Mouse (Mus musculus): ENCODE data around the gene Per3. TPM values are rescaled to one million over a fixed set of nuclear protein-coding genes. Genes with fewer than 3 reads are reported as not detected.

Per3 gene
- 4.5 TPM for polyA plus RNA-seq (2017; shearing (Covaris generic))

GRCm38 (mm10) chr4:151044037-151044943 is at the start of gene Per3:
Gene Per3, minus strand, starts transcription at chr4:151044665.

DNA sequence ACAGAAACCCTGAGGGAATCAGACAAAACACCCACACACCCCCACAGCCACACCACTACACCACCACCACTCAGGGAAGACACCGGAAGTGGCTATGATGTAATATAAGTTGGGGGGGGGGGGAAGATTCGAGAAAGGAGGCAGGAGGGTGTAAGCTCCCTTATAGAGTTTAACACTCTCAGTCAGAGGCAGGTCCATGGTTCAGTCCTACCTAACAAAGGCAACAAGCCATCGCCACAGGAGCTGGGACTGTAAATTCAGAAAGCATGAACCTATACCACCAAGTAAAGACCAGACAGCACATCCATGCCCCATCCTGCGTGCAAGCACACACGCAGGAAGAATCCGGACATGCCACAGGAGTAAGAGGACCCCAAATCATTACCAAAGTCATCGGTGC is 44.8 kb upstream of the Per3 start, which contains the start of gene Gm13090:
Gene Gm13090 (plus strand): TSS at position 301 of the 400 bp plus-strand sequence.

DNA sequence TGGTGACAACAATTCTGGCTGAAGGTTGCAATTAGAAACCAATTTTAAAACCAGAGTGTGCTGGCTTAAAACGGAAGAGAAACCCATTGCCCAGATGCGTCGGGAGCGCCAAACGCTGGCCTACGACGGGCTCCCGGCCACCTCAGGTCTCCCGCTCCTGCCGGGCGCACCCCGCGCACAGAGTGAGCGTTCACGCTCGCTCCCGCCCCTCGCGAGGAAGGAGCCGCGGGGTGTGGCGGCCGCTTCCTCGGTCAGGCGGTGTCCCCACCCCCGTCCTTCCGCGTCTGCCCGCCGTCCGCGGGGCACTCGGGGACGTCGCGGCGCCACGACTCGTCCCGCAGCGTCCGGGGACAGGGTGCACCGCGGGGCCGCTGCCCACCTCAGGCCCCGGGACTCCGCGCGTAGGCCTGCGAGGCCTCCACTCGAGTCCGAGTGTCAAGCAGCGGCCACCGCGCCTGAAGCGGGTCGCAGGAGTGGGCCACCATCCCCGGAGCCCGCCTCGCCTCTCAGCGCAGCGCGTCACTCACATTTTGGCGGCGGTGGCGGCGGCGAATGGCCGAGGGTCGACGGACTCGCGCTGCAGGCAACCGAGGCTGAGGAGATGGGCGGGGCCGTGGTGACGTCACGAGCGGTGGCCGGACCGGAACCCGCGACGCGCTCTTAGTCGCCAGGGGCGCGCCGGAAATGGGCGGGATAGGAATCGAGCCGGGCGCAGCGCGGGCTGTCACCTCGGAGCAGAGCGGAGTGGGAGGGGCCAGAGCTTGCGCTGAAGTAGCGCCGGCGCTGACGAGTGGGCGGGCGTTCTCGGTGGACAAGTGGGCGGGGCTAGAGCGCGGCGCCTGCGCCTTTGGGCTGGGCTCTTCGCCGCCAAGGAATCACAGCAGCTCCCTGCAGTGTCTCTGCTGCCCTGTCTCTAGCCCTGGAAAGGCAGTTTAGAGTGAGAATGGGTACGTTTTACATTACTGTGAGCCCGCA is 13.2 kb upstream of the Per3 start, which contains the start of gene Vamp3:
Gene Vamp3 (minus strand): TSS at position 617 of the 975 bp plus-strand sequence.

DNA sequence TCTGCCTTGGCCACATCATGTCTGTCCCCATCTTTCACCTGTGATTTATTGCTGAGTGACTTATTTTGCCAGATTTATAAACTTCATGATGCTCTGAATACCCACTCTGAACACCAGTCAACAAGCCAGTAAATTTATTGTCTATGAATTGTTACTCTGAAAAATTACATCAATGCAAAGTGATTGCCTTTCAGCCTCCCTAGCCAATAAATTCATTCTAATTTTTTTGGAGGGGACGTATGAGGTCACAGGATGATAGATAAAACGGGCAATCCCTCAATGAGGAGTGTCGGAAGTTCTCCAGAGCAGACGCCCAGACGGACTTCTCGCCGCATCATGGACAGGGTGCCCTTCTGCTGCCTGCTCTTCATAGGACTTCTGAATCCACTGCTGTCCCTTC is 47.7 kb downstream of the Per3 start, which contains the start of gene Uts2:
Gene Uts2 (plus strand): TSS at position 301 of the 400 bp plus-strand sequence.

Other genes starting within 250 kb of the Per3 start
- gene Errfi1, start 190.7 kb downstream of the Per3 start, polyA plus RNA-seq (2017; shearing (Covaris generic)), result 61.5 TPM
- gene Park7, start 130.2 kb downstream of the Per3 start, polyA plus RNA-seq (2017; shearing (Covaris generic)), result 231 TPM
- 35.2 TPM for gene Tnfrsf9, start 130.1 kb downstream of the Per3 start, polyA plus RNA-seq (2017; shearing (Covaris generic))
- gene Uts2, start 47.6 kb downstream of the Per3 start, polyA plus RNA-seq (2017; shearing (Covaris generic)), result not detected
- gene Vamp3, start 13.3 kb upstream of the Per3 start, polyA plus RNA-seq (2017; shearing (Covaris generic)), result 83.1 TPM
- gene Gm13090, start 44.9 kb upstream of the Per3 start, polyA plus RNA-seq (2017; shearing (Covaris generic)), result not detected

All from effector memory CD4-positive, alpha-beta T cell, adult 5 months (primary cell).